Mouse (Mus musculus) left cerebral cortex, adult 6 months (tissue): ENCODE measurements around the gene Atp5d. TPM values are rescaled to one million over a fixed set of nuclear protein-coding genes. Genes with fewer than 3 reads are reported as not detected.

Source experiments
- long read RNA-seq, 2 experiments: library from polyadenylated mRNA; unstranded; transcript quantifications; one replicate each; pipeline ENCODE4 v2.0.0; 2019 to 2020
- polyA plus RNA-seq: library from polyadenylated mRNA; unstranded; fragments of <200 nt; fragmentation: Nextera tagmentation; gene quantifications from 2 replicates; pipeline ENCODE4 v1.2.3, GENCODE M21; 2021

The Atp5d gene
- polyA plus RNA-seq, result 898 and 915 TPM in 2 replicates
- long read RNA-seq, experiment 1, transcript Atp5d-201 (4 exons, 931 nt), result major isoform, 238 of 327 reads
- long read RNA-seq, experiment 1, transcript Atp5d-203 (5 exons, 1,410 nt), result minor isoform, 8 of 327 reads
- long read RNA-seq, experiment 1, partial matches to known transcripts, result 49 of 327 reads
- long read RNA-seq, experiment 1, other reads (novel, unspliced or antisense), result 28 of 327 reads
- long read RNA-seq, experiment 2, transcript Atp5d-202 (3 exons, 781 nt), result minor isoform, 8 of 861 reads
- long read RNA-seq, experiment 2, transcript Atp5d-201 (4 exons, 931 nt), result major isoform, 750 of 861 reads
- long read RNA-seq, experiment 2, transcript Atp5d-203 (5 exons, 1,410 nt), result minor isoform, 6 of 861 reads
- long read RNA-seq, experiment 2, partial matches to known transcripts, result 56 of 861 reads
- long read RNA-seq, experiment 2, other reads (novel, unspliced or antisense), result 41 of 861 reads

DNA sequence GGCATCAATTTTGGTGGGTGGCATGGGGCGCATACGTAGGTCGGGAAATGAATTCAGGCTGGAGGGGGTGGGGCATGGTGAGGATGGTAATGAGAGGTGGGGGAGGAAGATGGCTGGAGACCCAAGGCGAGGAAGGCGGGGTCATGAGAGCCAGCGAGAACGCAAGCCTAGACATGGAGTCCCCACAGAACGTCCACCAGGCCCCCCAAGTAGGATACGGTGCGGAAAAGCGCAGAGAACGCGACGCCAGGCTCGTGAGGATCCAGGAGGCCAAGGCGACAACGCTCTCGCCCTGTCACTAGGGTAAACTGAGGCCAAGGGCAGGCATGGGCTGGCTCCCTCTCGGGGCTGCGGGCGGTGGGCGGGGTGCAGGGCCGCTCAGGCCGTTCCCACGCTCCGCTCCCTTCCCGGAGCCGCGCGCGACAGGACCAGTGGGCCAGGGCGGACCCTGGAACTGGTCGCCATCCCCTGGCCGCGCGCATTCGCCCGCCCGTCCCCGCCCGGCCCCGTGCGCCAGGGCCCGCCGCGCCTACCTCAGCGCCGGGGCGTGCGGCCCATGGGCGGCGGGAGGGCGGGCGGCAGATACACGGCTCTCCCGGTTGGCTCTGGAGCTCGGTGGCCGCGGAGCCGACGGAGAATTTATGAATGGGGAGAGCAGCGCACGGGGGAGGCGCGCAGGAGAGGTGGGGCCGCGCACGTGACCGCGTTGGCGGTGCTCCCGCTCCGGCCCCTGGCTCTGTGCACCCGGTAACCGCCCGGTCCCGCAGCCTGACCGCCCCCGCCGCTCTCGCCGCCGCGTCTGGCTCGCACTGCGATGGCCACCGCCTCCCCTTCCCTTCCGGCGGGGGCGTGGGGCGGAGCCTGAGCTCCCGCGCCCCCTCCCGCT is at the start of gene Atp5d:
Gene Atp5d (plus strand): TSS at position 80 of the 886 bp plus-strand sequence.

DNA sequence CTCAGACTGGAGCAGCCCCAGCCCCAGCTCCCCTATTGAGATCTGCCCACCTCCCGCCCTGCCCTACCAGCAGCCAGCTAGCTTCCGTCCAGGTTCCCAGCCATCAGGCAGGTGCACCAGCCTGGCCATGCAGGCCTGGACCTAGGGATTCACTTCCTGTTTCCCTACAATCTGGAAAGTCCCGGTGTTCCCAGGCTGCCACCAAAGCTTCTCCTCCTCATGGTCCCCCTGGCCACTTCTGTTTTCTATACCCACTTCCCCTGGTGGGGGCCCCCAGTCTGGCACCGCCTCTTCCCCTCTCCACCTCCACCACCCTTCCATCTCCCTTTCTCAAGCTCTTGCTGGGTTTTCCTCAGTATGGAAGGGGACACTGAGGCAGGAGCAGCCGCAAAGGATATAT is 33.0 kb upstream of the Atp5d start, which contains the start of gene Sbno2:
Gene Sbno2 (minus strand): TSS at position 112 of the 400 bp plus-strand sequence.

GRCm38 (mm10) chr10:80115290-80115943 is 23.0 kb upstream of the Atp5d start, which contains the start of gene Stk11:
Stk11 (plus strand) TSS chr10:80115803.

GRCm38 (mm10) chr10:80140666-80141035 is 2.2 kb downstream of the Atp5d start, which contains the start of gene Cbarp:
Cbarp (minus strand) TSS chr10:80140835.

GRCm38 (mm10) chr10:80147719-80148601 is 9.5 kb downstream of the Atp5d start, which contains the start of gene Midn:
Midn (plus strand) TSS chr10:80148272.

DNA sequence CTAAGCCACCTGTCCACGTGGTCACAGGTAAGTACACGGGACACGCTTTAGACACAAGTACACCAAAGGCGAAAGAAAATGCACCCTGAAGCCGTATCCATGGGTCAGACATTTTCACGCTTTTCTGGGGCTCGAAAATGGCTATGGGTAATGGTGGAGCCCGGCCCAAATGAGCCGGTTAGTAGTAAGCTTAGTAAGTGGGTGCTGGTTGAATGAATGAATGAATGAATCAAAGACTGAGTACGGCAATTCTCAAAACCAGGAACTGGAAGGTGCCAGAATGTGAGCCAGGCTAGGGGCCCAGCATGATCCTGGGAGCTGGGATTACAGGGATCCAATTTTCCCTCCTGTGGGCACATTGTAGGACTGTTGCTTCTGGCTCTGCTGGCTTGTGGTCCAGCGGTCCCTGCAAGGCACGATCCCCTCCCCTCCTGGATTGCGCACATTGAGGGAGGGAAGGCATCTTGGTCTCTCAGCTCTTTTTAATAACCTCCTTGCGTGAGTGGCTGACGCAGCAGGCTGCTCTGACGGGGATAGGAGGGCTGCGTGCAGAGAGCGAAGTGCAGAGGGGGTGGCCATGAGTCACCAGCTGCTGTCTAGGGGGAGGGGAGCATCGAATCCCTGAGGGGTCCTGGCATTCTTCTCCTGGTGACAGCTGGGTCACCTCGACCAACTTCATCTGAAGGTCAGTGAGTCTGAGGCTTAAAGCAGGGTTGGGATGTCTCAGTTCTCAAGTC is 27.1 kb downstream of the Atp5d start, which contains the start of gene Cirbp:
Gene Cirbp (plus strand): TSS at position 594 of the 737 bp plus-strand sequence.

DNA sequence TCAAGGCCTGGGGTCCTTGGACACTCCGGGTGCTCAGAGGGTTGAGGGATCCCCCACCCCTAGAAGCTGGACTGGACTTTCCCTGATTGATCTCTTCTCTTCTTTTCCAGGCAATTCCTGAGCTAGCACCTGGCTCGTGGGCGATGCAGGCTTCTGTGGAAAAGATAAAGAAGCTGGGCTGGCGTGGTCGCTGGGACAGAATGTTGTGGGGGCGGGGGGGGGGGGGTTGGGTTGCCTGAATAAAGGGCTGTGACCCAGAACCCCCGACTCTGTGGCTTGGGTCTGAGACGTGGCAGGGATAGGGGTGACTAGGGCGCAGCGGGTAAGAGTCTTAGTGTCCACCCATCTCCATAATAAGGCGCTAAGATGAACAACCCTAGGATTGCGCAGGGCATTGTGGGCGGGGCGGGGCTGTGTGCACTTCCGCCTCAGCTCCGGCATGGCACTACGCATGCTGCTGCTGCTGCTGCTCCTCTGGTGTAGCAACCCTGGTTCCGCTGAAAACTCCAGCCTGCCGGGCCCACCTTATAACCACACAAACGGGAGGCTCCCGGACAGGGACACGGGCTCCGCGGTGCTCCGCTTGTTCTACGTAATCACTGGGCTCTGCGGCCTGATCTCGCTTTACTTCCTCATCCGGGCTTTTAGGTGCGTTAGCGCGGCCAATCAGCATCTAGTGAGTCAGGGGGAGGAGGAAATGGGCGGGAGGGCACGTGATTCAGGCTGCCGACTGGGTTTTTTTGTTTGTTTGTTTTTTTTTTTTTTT is 34.3 kb downstream of the Atp5d start, which contains the start of gene 1600002K03Rik:
Gene 1600002K03Rik (plus strand): TSS at position 418 of the 766 bp plus-strand sequence.

DNA sequence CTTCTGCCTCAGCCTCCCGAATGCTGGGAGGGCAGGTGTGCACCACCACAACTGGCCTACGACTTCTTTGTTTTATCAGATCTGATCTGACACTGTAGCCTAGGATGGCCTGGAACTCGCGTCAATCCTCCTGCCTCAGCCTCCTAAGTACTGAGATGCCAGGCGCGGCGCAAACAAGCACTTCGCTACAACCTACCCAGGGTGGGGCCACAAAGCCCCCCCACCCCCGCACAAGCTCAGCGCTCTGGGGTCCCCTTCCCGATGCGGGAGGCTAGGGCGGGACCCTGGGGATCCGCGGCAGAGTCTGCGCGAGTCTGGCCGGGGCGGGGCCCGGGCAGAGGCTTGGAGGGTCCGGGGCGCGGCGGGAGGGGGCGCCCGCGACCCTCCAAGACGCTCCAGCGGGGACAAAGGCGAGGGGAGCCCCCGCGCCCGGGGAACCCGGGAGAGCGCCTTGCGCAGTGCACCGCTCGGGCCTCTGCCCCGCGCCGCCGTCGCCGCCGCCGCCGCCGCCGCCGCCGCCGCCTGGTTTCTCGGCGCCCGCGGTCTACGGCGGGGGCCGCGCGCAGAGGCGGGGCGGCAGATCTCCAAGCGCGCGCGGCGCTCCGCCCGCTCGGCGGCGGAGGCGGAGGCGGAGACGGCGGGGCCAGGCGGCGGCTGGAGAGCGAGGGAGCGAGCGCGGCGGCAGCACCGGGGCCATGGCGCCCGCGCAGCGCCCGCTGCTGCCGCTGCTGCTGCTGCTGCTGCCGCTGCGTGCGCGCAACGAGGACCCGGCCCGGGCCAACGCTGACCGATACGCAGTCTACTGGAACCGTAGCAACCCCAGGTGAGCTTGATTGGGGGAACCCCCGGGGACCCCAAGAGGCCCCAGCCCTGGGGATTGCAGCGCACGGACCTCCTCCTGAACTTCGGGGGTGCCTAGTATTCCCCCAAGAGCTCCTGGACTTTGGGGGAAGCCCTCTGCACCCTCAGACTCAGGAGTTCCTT is 40.9 kb downstream of the Atp5d start, which contains the start of gene Efna2:
Gene Efna2 (plus strand): TSS at position 415 of the 984 bp plus-strand sequence.

Other genes starting within 250 kb of the Atp5d start
- gene Cfd, start 247.8 kb upstream of the Atp5d start, polyA plus RNA-seq, result not detected in 2 replicates
- 30.8 and 51.7 TPM in 2 replicates for gene Med16, start 229.7 kb upstream of the Atp5d start, polyA plus RNA-seq
- gene Gm26602, start 227.8 kb upstream of the Atp5d start, polyA plus RNA-seq, result not detected in 2 replicates
- 4.6 and 5.7 TPM in 2 replicates for gene Kiss1r, start 221.7 kb upstream of the Atp5d start, polyA plus RNA-seq
- 220 and 307 TPM in 2 replicates for gene R3hdm4, start 217.4 kb upstream of the Atp5d start, polyA plus RNA-seq
- gene Arid3a, start 211.6 kb upstream of the Atp5d start, polyA plus RNA-seq, result 1.3 and 1.9 TPM in 2 replicates
- gene Wdr18, start 178.5 kb upstream of the Atp5d start, polyA plus RNA-seq, result 71.4 and 97.3 TPM in 2 replicates
- gene Grin3b, start 167.9 kb upstream of the Atp5d start, polyA plus RNA-seq, result 0.11 and 0.25 TPM in 2 replicates
- gene Tmem259, start 154.3 kb upstream of the Atp5d start, polyA plus RNA-seq, result 15.5 and 16.3 TPM in 2 replicates
- 9.0 and 11.4 TPM in 2 replicates for gene Cnn2, start 150.0 kb upstream of the Atp5d start, polyA plus RNA-seq
- 1.4 and 1.5 TPM in 2 replicates for gene Abca7, start 142.1 kb upstream of the Atp5d start, polyA plus RNA-seq
- 1.1 and 1.3 TPM in 2 replicates for gene Arhgap45, start 122.0 kb upstream of the Atp5d start, polyA plus RNA-seq
- gene Polr2e, start 98.8 kb upstream of the Atp5d start, polyA plus RNA-seq, result 196 and 262 TPM in 2 replicates
- gene Gpx4, start 91.5 kb upstream of the Atp5d start, polyA plus RNA-seq, result 1,067 and 1,120 TPM in 2 replicates
- gene Sbno2, start 33.1 kb upstream of the Atp5d start, polyA plus RNA-seq, result 2.7 and 3.4 TPM in 2 replicates
- gene Stk11, start 22.8 kb upstream of the Atp5d start, polyA plus RNA-seq, result 13.1 and 20.8 TPM in 2 replicates
- gene Cbarp, start 2.2 kb downstream of the Atp5d start, polyA plus RNA-seq, result 43.4 and 61.5 TPM in 2 replicates
- gene Midn, start 9.6 kb downstream of the Atp5d start, polyA plus RNA-seq, result 4.7 and 33.2 TPM in 2 replicates
- 150 and 175 TPM in 2 replicates for gene Cirbp, start 27.4 kb downstream of the Atp5d start, polyA plus RNA-seq
- 10.2 and 10.3 TPM in 2 replicates for gene 1600002K03Rik, start 34.3 kb downstream of the Atp5d start, polyA plus RNA-seq
- gene Efna2, start 40.9 kb downstream of the Atp5d start, polyA plus RNA-seq, result 4.3 and 7.8 TPM in 2 replicates
- gene Mum1, start 87.8 kb downstream of the Atp5d start, polyA plus RNA-seq, result 21.6 and 22.7 TPM in 2 replicates
- gene Ndufs7, start 110.5 kb downstream of the Atp5d start, polyA plus RNA-seq, result 803 and 960 TPM in 2 replicates
- gene Gamt, start 122.4 kb downstream of the Atp5d start, polyA plus RNA-seq, result 42.8 and 50.7 TPM in 2 replicates
- 3.4 and 7.6 TPM in 2 replicates for gene Dazap1, start 122.9 kb downstream of the Atp5d start, polyA plus RNA-seq
- gene Rps15, start 153.8 kb downstream of the Atp5d start, polyA plus RNA-seq, result 2,777 and 3,387 TPM in 2 replicates
- gene Apc2, start 157.3 kb downstream of the Atp5d start, polyA plus RNA-seq, result 14.9 and 23.3 TPM in 2 replicates
- 45.3 and 52.5 TPM in 2 replicates for gene 2310011J03Rik, start 181.9 kb downstream of the Atp5d start, polyA plus RNA-seq
- 3.7 and 4.3 TPM in 2 replicates for gene Pcsk4, start 190.9 kb downstream of the Atp5d start, polyA plus RNA-seq
- gene Reep6, start 191.3 kb downstream of the Atp5d start, polyA plus RNA-seq, result 8.9 and 10.0 TPM in 2 replicates
- gene Adamtsl5, start 209.8 kb downstream of the Atp5d start, polyA plus RNA-seq, result 4.1 and 6.3 TPM in 2 replicates
- 17.5 and 30.6 TPM in 2 replicates for gene Plk5, start 217.8 kb downstream of the Atp5d start, polyA plus RNA-seq
- gene Mex3d, start 249.0 kb downstream of the Atp5d start, polyA plus RNA-seq, result 2.4 and 2.6 TPM in 2 replicates